Mouse (Mus musculus) adrenal gland, postnatal 4 days (tissue): ENCODE results near the gene Olfr834. TPM values are rescaled to one million over a fixed set of nuclear protein-coding genes. Genes with fewer than 3 reads are reported as not detected.

Experiments used
- DNase-seq, 2 experiments: peaks; one replicate each; pipeline ENCODE4 v3.0.0; 2021 to 2022; ENCODE audit warnings: low spot score in 2 of 2, mixed read lengths in 2 of 2
- long read RNA-seq, 2 experiments: library from polyadenylated mRNA; stranded (forward); transcript quantifications; one replicate each; pipeline ENCODE4 v2.0.0; 2021
- total RNA-seq, 2 experiments: library from RNA; stranded (reverse); gene quantifications; 2 replicates each; pipeline ENCODE4 v1.2.3; 2021

Gene Olfr834
- total RNA-seq = not detected
- long read RNA-seq, experiment 1 = 0 reads
- long read RNA-seq, experiment 2 = 0 reads

DNA sequence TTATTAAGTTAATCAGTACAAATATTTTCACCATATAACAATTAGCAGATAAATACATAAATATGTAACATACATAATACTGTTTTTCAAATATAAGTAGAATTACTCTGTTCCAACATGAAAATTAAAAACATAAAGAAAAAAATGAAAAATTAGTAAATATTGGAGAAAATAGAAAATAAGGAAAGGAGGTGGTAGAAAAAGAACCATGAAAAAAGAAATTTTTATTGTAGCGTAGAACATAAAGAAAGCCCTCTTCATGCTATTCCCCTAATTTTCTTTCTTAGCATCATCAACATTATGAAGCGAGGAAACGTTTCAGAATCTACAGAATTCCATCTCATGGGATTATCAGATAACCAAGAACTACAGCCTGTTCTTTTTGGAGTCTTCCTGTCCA, at the start of gene Olfr834:
Olfr834 (plus strand) TSS at position 301 of the 400 bp plus-strand sequence.
- DNase-seq = no peak

DNA sequence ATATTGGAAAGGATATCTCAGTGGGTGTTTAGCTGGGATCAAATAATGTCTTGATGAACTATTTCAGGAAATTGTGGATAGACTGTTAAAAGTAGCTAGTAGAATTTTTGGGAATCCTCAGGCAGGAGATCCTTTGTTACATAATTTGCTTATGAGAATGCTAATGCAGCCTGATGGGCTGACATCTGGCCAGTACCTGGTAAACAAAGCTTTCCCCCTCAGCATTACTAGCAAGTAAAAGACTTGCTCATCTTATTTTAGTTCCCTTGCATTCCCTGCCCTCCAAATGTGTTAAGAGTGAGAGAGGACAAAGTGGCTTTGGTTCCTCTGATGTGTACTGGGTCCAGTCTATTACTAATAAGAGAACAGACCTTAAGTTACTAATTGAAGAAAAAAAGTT, 25.8 kb upstream of the Olfr834 start:
- DNase-seq = no peak

DNA sequence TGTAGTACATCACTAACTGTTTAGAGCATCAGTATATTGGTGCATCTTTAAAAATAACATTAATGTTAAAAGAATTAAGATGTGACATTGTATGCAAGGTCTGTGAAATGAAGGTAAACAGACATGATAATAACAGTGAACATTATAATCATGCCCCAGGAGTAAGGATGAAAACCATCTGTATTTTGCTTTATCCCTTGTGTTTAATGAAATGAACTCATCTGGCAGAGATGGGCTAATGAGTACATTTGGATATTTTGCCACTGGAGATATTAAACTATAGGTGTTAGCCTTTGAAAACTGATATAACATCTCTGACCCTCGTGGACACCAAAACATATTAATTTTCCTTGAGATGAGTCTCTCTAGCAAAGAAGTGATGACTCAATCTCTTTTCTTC, 44.6 kb downstream of the Olfr834 start, which contains the start of gene Olfr835:
Olfr835 (plus strand) TSS at position 301 of the 400 bp plus-strand sequence.
- DNase-seq = no peak

Other genes starting within 250 kb of the Olfr834 start
- gene Olfr24, start 224.0 kb upstream of the Olfr834 start, total RNA-seq = not detected
- not detected for gene Olfr828, start 168.5 kb upstream of the Olfr834 start, total RNA-seq
- gene Olfr829, start 133.1 kb upstream of the Olfr834 start, total RNA-seq = not detected
- gene Olfr830, start 113.3 kb upstream of the Olfr834 start, total RNA-seq = not detected
- not detected for gene Olfr832, start 50.9 kb upstream of the Olfr834 start, total RNA-seq
- gene Olfr835, start 44.7 kb downstream of the Olfr834 start, total RNA-seq = not detected
- gene Olfr836, start 132.4 kb downstream of the Olfr834 start, total RNA-seq = not detected
- not detected for gene Olfr837, start 148.3 kb downstream of the Olfr834 start, total RNA-seq
- under 1 TPM in 1 of 2 experiments, not detected in 1; 0.03 TPM for gene Olfr839-ps1, start 189.3 kb downstream of the Olfr834 start, total RNA-seq